Mouse (Mus musculus) central nervous system, embryonic 11.5 days (tissue): Measurements from ENCODE around the gene Crls1. TPM values are rescaled to one million over a fixed set of nuclear protein-coding genes. Genes with fewer than 3 reads are reported as not detected.

Source experiments
- polyA plus RNA-seq: library from polyadenylated mRNA; depleted of rRNA; stranded (reverse); fragments of >200 nt; gene quantifications from 2 replicates; pipeline ENCODE4 v1.2.3, GENCODE M21; 2012; rRNA removed

Gene Crls1
- 18.8 and 34.1 TPM in 2 replicates for polyA plus RNA-seq

DNA sequence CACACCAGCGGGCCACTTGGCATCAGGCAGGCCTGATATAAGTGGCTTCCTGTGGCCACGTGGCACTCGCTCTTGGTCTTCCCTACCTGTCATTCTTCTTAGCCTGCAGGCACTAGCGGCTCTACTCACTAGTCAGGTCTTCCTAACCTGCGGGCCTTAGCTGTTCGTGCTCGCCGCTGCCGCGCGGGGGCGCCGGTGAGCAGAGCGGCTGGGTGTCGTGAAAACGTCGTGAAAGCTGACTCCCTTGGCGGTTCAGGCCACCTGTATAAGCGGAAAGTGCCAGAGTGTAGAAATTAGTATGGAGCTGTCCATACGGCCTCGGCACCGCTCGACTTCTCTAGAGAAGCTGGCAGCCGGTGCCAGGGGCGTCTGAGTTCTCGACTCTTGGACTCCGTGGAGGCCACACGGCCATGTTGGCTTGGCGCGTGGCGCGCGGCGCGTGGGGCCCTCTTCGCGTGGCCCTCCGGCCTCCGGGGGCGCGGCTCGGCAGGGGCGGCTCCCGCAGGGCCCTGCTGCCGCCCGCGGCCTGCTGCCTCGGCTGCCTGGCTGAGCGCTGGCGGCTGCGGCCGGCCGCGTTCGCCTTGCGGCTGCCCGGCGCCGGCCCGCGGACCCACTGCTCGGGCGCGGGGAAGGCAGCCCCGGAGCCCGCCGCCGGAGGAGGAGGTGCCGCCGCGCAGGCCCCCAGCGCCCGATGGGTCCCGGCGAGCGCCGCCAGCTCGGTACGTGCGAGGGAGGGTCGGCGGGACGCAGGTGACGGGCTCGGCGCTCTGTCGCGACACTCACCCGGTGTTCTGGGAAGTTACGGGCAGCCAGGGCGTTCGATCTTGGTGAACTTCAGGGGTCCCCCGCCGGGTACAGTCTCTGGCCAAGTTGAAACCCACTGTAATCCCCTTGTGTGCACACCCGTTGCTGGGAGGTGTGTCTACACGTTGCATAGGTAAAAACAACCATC lies at the start of gene Crls1:
Crls1 (plus strand) TSS at position 260 of the 952 bp plus-strand sequence.

DNA sequence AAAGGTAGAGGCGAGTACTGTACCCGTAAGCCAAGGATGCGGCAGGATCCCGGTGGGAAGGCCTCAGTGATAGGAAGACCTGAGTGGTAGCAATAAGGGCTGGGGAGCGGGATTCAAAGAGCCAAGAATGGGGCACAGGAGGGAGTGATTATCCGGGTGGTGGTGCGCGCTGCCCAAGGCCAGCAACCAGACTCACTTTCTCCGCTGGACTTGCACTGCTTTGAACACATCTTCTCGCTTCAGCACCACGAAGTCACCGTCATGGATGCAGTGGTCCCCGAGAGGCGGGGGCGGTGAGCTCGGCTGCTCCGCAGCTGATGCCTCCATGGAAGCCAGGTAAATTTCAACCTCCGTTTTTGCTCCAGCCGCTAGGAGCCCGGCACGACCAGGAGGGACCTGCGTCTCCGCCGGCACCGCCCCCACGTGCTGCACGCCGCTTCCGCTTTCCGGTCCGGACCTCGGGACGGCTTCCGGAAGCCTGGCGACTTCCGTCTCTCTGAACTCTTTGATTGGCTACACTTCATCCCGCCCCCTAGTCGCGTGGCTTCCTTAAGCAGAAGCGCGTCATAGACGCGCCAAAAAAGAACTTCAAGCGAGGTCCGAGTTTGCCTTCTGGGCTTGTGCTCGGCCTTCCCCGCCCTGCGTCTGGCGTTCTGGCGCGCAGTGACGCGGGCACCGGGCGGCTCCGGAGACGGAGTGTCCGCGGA lies 30.7 kb upstream of the Crls1 start, which contains the start of the genes Trmt6 and Mcm8:
Trmt6 (minus strand) TSS at position 448 of the 707 bp plus-strand sequence.
Mcm8 (plus strand) TSS at position 534 of the 707 bp plus-strand sequence.

DNA sequence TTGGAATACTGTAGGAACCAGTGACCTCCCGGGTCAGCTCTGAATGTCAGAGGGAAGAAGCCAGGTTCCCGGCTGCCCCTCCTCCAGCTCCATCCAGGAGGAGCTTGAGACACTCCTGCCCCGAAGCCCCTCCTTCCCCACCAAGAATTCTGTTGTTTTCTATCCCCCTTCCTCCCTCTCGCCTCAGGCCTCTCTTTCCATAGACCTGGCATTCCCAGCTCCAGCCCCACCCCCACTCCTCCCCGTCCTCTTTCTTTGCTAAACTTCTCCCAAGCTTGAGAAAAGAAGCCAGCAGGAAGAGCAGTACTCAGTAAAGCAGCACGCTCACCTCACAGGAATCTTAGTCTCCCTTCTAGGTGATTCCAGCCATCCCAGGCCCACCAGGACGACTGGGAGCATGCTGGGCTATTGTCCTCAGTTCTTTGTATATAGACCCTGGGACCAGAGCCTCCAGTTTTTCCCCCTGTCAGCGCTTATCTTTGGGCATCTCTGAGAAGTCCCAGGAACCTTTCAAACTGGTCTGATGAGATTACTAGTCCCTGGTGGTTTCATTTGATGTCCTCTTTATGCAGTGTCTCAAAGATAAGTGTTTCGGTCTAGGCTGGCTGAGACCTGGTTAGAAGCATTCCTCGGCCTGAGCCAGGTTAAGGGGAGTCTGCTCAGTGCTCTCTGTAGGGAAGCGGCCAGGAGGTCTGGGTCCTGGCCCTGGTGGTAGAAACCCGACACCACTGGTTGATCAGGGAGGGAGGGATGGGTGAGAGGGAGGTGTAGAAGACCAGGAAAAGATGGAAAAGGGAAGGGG lies 34.6 kb downstream of the Crls1 start, which contains the start of gene Lrrn4:
Lrrn4 (minus strand) TSS at position 48 of the 802 bp plus-strand sequence.

Other genes starting within 250 kb of the Crls1 start
- 18.6 and 19.1 TPM in 2 replicates for gene Shld1, start 159.7 kb upstream of the Crls1 start, polyA plus RNA-seq
- gene Chgb, start 65.4 kb upstream of the Crls1 start, polyA plus RNA-seq: 11.1 and 30.2 TPM in 2 replicates
- gene Trmt6, start 30.6 kb upstream of the Crls1 start, polyA plus RNA-seq: 34.7 and 35.5 TPM in 2 replicates
- 18.0 and 18.1 TPM in 2 replicates for gene Mcm8, start 30.5 kb upstream of the Crls1 start, polyA plus RNA-seq
- 0.55 and 1.9 TPM in 2 replicates for gene Lrrn4, start 34.2 kb downstream of the Crls1 start, polyA plus RNA-seq
- gene Fermt1, start 99.2 kb downstream of the Crls1 start, polyA plus RNA-seq: 0.40 and 1.5 TPM in 2 replicates